Comparison of ENCODE assay signal across 8 mouse cellular contexts in genomic region chr2:36102559-36102946, GRCm38 (mm10). TPM values are rescaled to one million over a fixed set of nuclear protein-coding genes. Genes with fewer than 3 reads are reported as not detected.
DNase-seq lines count a peak whose midpoint lies in the region; ATAC-seq and TF ChIP-seq lines count a peak whose summit lies in the region.

No protein-coding gene starts in this region.

- peaks cover 3% of the 10 kb centered on the region; the same call in 1 of the 2 replicates for H3K4me1 ChIP-seq in heart, adult 2 months (ENCODE audit: control insufficient read depth, insufficient read depth, low read length)
- peaks cover 51% of the 10 kb centered on the region for H3K4me1 ChIP-seq in embryonic facial prominence, embryonic 13.5 days
- peaks cover 6% of the 10 kb centered on the region for H3K4me1 ChIP-seq in intestine, embryonic 14.5 days (replicated peaks; ENCODE audit: control insufficient read depth, insufficient read depth, low read length)

- no peak for TF ChIP-seq POLR2A in heart, adult 2 months (IDR thresholded peaks at IDR 0.05; ENCODE audit: insufficient read depth, low read depth, low read length)

- no peaks in the 10 kb centered on the region for H3K36me3 ChIP-seq in heart, adult 2 months (ENCODE audit: control insufficient read depth, insufficient read depth, low read length)
- H3K36me3 ChIP-seq in embryonic facial prominence, embryonic 13.5 days: no peaks in the 10 kb centered on the region
- no peaks in the 10 kb centered on the region for H3K36me3 ChIP-seq in intestine, embryonic 14.5 days (ENCODE audit: control insufficient read depth, insufficient read depth, low read length)

- 29% methylated on average over 21 of the region's 21 CpGs for WGBS in heart, adult 2 months
- WGBS in embryonic facial prominence, embryonic 13.5 days: 2% methylated on average over 21 of the region's 21 CpGs
- 2% methylated on average over 21 of the region's 21 CpGs for WGBS in intestine, embryonic 14.5 days

- no peak overlapping the region for H3K27ac ChIP-seq in heart, adult 2 months
- H3K27ac ChIP-seq in embryonic facial prominence, embryonic 13.5 days: peak overlapping the region; percentile 87; the same call in 1 of the 2 replicates
- no peak overlapping the region for H3K27ac ChIP-seq in intestine, embryonic 14.5 days (ENCODE audit: low read depth)

- ATAC-seq in embryonic facial prominence, embryonic 13.5 days (ENCODE audit: insufficient number of reproducible peaks, insufficient read depth, low FRiP score, low TSS enrichment, low read depth): no peak; the same call in 1 of the 2 replicates
- no peak for ATAC-seq in intestine, embryonic 14.5 days (replicated peaks; ENCODE audit: low FRiP score, low TSS enrichment, low read depth)

- peaks cover 12% of the 10 kb centered on the region for H3K27me3 ChIP-seq in heart, adult 2 months (ENCODE audit: control insufficient read depth, insufficient read depth, low read length)
- H3K27me3 ChIP-seq in embryonic facial prominence, embryonic 13.5 days: peaks cover 100% of the 10 kb centered on the region
- peaks cover 100% of the 10 kb centered on the region for H3K27me3 ChIP-seq in intestine, embryonic 14.5 days (replicated peaks; ENCODE audit: control insufficient read depth, insufficient read depth, low read length)

- TF ChIP-seq CTCF in heart, adult 2 months (IDR thresholded peaks at IDR 0.05): no peak

- no peak overlapping the region for H3K9ac ChIP-seq in heart, adult 2 months (ENCODE audit: low read depth, low read length)
- peak overlapping the region; percentile 86 for H3K9ac ChIP-seq in embryonic facial prominence, embryonic 13.5 days
- no peak overlapping the region for H3K9ac ChIP-seq in intestine, embryonic 14.5 days (ENCODE audit: low read length)

- no peaks in the 10 kb centered on the region for H3K9me3 ChIP-seq in embryonic facial prominence, embryonic 13.5 days
- H3K9me3 ChIP-seq in intestine, embryonic 14.5 days (ENCODE audit: control insufficient read depth, low read length): no peaks in the 10 kb centered on the region

- no peak for TF ChIP-seq EP300 in heart, adult 2 months (IDR thresholded peaks at IDR 0.05; ENCODE audit: insufficient read depth, low read depth, low read length)

- peak overlapping the region; percentile 14; the same call in 1 of the 2 replicates for H3K4me3 ChIP-seq in heart, adult 2 months
- H3K4me3 ChIP-seq in embryonic facial prominence, embryonic 13.5 days: peak overlapping the region; percentile 61
- peak overlapping the region; percentile 12; the same call in 1 of the 2 replicates for H3K4me3 ChIP-seq in intestine, embryonic 14.5 days (ENCODE audit: low read depth, low read length)

- intact Hi-C loops in heart, adult 2 months (cut with DNase I): loop anchor here (5.0 kb wide), 1 partner anchor 80 kb away; no protein-coding TSS in a partner anchor

- DNase-seq in heart, adult 2 months: no peak
- DNase-seq in heart, adult 11 months: no peak
- no peak for DNase-seq in intestine, embryonic 14.5 days (ENCODE audit: low spot score)
- peak; percentile 49 for DNase-seq in mesoderm, embryonic 11.5 days (ENCODE audit: low read depth, low spot score)
- no peak for DNase-seq in spleen, adult 12 weeks (ENCODE audit: low spot score)
- no peak for DNase-seq in adrenal gland, adult 8-10 months
- no peak for DNase-seq in right cerebral cortex, adult 2 months (ENCODE audit: low spot score in 2 of 2)

- peak overlapping the region; percentile 83 for H3K4me2 ChIP-seq in embryonic facial prominence, embryonic 13.5 days
- H3K4me2 ChIP-seq in intestine, embryonic 14.5 days (ENCODE audit: low read length): peak overlapping the region; percentile 30

- H3K79me2 ChIP-seq in heart, adult 2 months (replicated peaks; ENCODE audit: control insufficient read depth, insufficient read depth, low read length): no peaks in the 10 kb centered on the region

RNA-seq across cellular contexts. Expression of gene Lhx6, which starts 2.7 kb away (rescaled TPM):
- 1 to 10 TPM; 2.0 to 4.7 TPM for total RNA-seq in heart, adult 2 months (2021)
- polyA plus RNA-seq in heart, adult 2 months (2012; rRNA removed): 2.7 and 3.2 TPM in 2 replicates
- 13.7 and 13.8 TPM in 2 replicates for polyA plus RNA-seq in embryonic facial prominence, embryonic 13.5 days (2015; fragmentation: Nextera tagmentation; extraction: Ambion mirVana)
- polyA plus RNA-seq in intestine, embryonic 14.5 days (2014; fragmentation: Nextera tagmentation; extraction: Ambion mirVana): 1.5 and 2.0 TPM in 2 replicates
- total RNA-seq in adrenal gland, adult 8-10 months (2022): 1 to 10 TPM in 2 of 4 experiments, under 1 TPM in 2; 0.49 to 2.2 (median 1.2) TPM

RNA-seq across cellular contexts. Expression of gene Mrrf, which starts 33.6 kb away (rescaled TPM):
- 10 to 100 TPM; 36.2 to 46.8 TPM for total RNA-seq in heart, adult 2 months (2021)
- 70.1 and 71.7 TPM in 2 replicates for polyA plus RNA-seq in heart, adult 2 months (2012; rRNA removed)
- 27.6 and 34.7 TPM in 2 replicates for polyA plus RNA-seq in embryonic facial prominence, embryonic 13.5 days (2015; fragmentation: Nextera tagmentation; extraction: Ambion mirVana)
- 33.3 and 38.3 TPM in 2 replicates for polyA plus RNA-seq in intestine, embryonic 14.5 days (2014; fragmentation: Nextera tagmentation; extraction: Ambion mirVana)
- 10 to 100 TPM; 22.1 to 29.7 (median 26.0) TPM for total RNA-seq in adrenal gland, adult 8-10 months (2022)

RNA-seq across cellular contexts. Expression of gene Rbm18, which starts 34.0 kb away (rescaled TPM):
- total RNA-seq in heart, adult 2 months (2021): 10 to 100 TPM; 31.7 to 33.9 TPM
- polyA plus RNA-seq in heart, adult 2 months (2012; rRNA removed): 15.4 and 33.0 TPM in 2 replicates
- 82.8 and 85.6 TPM in 2 replicates for polyA plus RNA-seq in embryonic facial prominence, embryonic 13.5 days (2015; fragmentation: Nextera tagmentation; extraction: Ambion mirVana)
- 63.3 and 74.0 TPM in 2 replicates for polyA plus RNA-seq in intestine, embryonic 14.5 days (2014; fragmentation: Nextera tagmentation; extraction: Ambion mirVana)
- 10 to 100 TPM; 26.7 to 32.6 (median 29.8) TPM for total RNA-seq in adrenal gland, adult 8-10 months (2022)

RNA-seq across cellular contexts. Expression of gene Morn5, which starts 53.3 kb away (rescaled TPM):
- not detected for total RNA-seq in heart, adult 2 months (2021)
- 0.61 and 0.73 TPM in 2 replicates for polyA plus RNA-seq in heart, adult 2 months (2012; rRNA removed)
- polyA plus RNA-seq in embryonic facial prominence, embryonic 13.5 days (2015; fragmentation: Nextera tagmentation; extraction: Ambion mirVana): 0.78 TPM in 1 of 2 replicates, not detected in the other
- polyA plus RNA-seq in intestine, embryonic 14.5 days (2014; fragmentation: Nextera tagmentation; extraction: Ambion mirVana): 0.35 TPM in 1 of 2 replicates, not detected in the other
- total RNA-seq in adrenal gland, adult 8-10 months (2022): 1 to 10 TPM in 1 of 4 experiments, under 1 TPM in 3; 0.38 to 1.2 (median 0.57) TPM

RNA-seq across cellular contexts. Expression of gene Ndufa8, which starts 53.3 kb away (rescaled TPM):
- total RNA-seq in heart, adult 2 months (2021): 100 to 1,000 TPM; 605 to 690 TPM
- polyA plus RNA-seq in heart, adult 2 months (2012; rRNA removed): 406 and 431 TPM in 2 replicates
- polyA plus RNA-seq in embryonic facial prominence, embryonic 13.5 days (2015; fragmentation: Nextera tagmentation; extraction: Ambion mirVana): 207 and 220 TPM in 2 replicates
- 273 and 289 TPM in 2 replicates for polyA plus RNA-seq in intestine, embryonic 14.5 days (2014; fragmentation: Nextera tagmentation; extraction: Ambion mirVana)
- total RNA-seq in adrenal gland, adult 8-10 months (2022): 100 to 1,000 TPM; 128 to 194 (median 170) TPM
